Mouse (Mus musculus) embryonic facial prominence, embryonic 15.5 days (tissue): Measurements from ENCODE around the gene Pi16. TPM values are rescaled to one million over a fixed set of nuclear protein-coding genes. Genes with fewer than 3 reads are reported as not detected.
"Not testable (repeated sequence)": the region's sequence is repeated elsewhere in the genome, so short reads cannot be mapped to it uniquely, and the experiment has no call there.

ENCODE experiments used
- ATAC-seq: fragments of 200-750 bp; cut with Nextera tagmentation; 2 replicates; pipeline ENCODE4 v1.8.0; 2017; ENCODE audit warnings: low read depth, moderate TSS enrichment; ENCODE audit not compliant: insufficient number of reproducible peaks, low FRiP score, low TSS enrichment
- H3K27ac ChIP-seq: fragments of 300-500 bp; sonication (generic); replicated peaks from 2 replicates; pipeline ENCODE4 v1.5.1; 2015; ENCODE audit warnings: mild to moderate bottlenecking, inconsistent platforms
- H3K27me3 ChIP-seq: fragments of 300-500 bp; sonication (generic); 2 replicates; pipeline ENCODE4 v1.6.1; 2015; ENCODE audit warnings: inconsistent platforms
- H3K36me3 ChIP-seq: fragments of 300-500 bp; sonication (generic); 2 replicates; pipeline ENCODE4 v1.6.1; 2015; ENCODE audit warnings: mild to moderate bottlenecking, inconsistent platforms
- H3K4me1 ChIP-seq: fragments of 300-500 bp; sonication (generic); 2 replicates; pipeline ENCODE4 v1.6.1; 2015; ENCODE audit warnings: inconsistent platforms
- H3K4me2 ChIP-seq: fragments of 300-500 bp; sonication (generic); replicated peaks from 2 replicates; pipeline ENCODE4 v1.6.1; 2015; ENCODE audit warnings: mild to moderate bottlenecking, inconsistent platforms
- H3K4me3 ChIP-seq: fragments of 300-500 bp; sonication (generic); replicated peaks from 2 replicates; pipeline ENCODE4 v1.5.1; 2015; ENCODE audit warnings: mild to moderate bottlenecking, inconsistent platforms
- H3K9ac ChIP-seq: fragments of 300-500 bp; sonication (generic); 2 replicates; pipeline ENCODE4 v1.6.1; 2015; ENCODE audit warnings: inconsistent platforms
- H3K9me3 ChIP-seq: fragments of 300-500 bp; sonication (generic); replicated peaks from 2 replicates; pipeline ENCODE4 v1.6.1; 2016; ENCODE audit warnings: inconsistent platforms
- WGBS: fragments of 180-500 bp; shearing (Covaris S2); methylation state at CpG from one replicate; pipeline ENCODE4 v1.1.7; 2015; 5-methylcytosine and 5-hydroxymethylcytosine counted together
- polyA plus RNA-seq: library from polyadenylated mRNA; unstranded; fragments of >200 nt; fragmentation: Nextera tagmentation; extraction: Ambion mirVana; gene quantifications from 2 replicates; pipeline ENCODE4 v1.2.1, GENCODE M21; 2015

Pi16 gene
- polyA plus RNA-seq, result 2.7 and 2.8 TPM in 2 replicates

GRCm38 (mm10) chr17:29317380-29317779 lies at the start of gene Pi16:
TSS of gene Pi16 (plus strand) at chr17:29317680.
- H3K36me3 ChIP-seq, H3K4me3 ChIP-seq, H3K4me2 ChIP-seq, H3K9me3 ChIP-seq, H3K9ac ChIP-seq, ATAC-seq: not testable (repeated sequence)
- Histone ChIP-seq H3K27ac (peak within 1 kb of the TSS; percentile 39; the same call in 1 of the 2 replicates), H3K4me1 (peaks cover 19% of the 10 kb centered on the region), H3K27me3 (peaks cover 29% of the 10 kb centered on the region)
- 85% methylated on average over 3 of the region's 3 CpGs for WGBS

DNA sequence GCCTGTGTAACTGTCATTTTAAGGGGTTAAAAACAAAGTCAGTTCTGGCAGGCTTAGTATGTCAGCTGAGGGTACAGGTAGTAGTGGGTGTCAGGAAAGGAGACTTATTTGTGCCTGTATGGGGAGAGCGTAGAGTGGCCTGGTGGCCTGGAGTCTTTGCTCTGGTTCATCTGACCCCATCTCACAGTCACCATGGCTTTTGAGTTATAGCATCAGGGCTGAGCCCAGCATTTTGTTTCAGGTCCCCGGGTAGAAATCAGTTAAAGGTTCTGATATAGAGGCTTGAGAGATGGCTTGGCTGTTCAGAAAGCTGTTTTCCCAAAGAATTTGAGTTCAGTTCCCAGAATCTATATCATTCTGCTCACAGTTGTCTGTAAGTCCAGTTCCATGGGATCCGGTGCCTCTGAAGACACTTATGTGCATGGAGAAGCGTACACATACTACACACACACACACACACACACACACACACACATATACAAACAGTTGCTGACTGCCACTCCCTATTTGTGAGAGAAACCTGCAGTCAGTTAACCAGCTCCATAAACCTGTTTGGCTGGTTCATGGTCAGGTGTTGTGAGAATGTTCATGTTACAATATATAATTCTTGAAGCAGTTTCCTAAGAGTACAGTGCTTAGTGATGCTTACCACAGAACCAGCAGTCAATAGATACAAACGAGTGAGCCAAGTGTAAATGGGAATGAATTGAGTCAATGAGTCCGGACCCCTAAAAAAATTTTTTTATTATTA lies 49.4 kb upstream of the Pi16 start:
- ATAC-seq, result 0 out of 2 replicates have a peak, but pooled peaks have one; percentile 30
- Histone ChIP-seq H3K27ac (peak overlapping the region; percentile 98), H3K4me1 (peaks cover 28% of the 10 kb centered on the region), H3K4me3 (peak overlapping the region; percentile 85), H3K4me2 (peak overlapping the region; percentile 61), H3K9me3 (no peaks in the 10 kb centered on the region), H3K9ac (peak overlapping the region; percentile 86), H3K27me3 (no peaks in the 10 kb centered on the region), H3K36me3 (no peaks in the 10 kb centered on the region)
- WGBS, result 53% methylated on average over 6 of the region's 6 CpGs

DNA sequence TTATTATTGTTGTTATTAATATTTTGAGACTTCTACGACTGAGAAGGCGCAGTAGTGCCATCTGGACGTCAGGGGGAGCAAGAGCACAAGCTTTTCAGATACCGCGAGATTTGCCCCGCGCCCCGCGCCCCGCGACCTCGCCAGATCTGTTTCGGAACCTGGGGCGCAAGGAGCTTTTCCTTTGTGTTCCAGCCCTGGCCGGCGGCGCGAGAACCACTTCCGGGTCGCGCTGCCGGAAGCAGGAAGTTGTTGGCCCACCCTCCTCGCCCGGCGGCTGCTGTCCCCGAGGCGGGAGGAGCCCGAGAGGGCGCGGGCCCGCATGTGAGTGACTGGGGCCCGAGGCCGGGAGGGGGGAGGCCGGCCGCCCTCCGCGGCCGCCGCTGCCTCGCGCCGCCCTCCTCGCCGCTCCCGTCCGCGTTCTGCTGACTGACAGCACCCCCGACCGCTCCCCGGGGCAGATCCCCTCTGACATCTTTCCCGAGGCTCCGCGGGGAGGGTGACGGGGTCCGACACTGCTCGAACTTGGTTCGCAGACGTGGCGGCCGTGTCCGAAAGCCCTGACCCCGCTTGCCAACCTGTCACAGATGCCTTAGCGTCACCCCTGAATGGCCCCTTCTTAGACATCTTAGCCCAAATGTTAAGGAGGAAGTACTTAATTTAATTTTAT lies 48.7 kb upstream of the Pi16 start, which contains the start of gene BC004004:
BC004004 (plus strand) TSS at position 107 of the 667 bp plus-strand sequence.
- Histone ChIP-seq H3K9ac (peak within 1 kb of the TSS; percentile 86), H3K36me3 (no peaks in the 10 kb centered on the region), H3K4me3 (peak within 1 kb of the TSS; percentile 85), H3K9me3 (no peaks in the 10 kb centered on the region), H3K4me1 (peaks cover 26% of the 10 kb centered on the region), H3K4me2 (peak within 1 kb of the TSS; percentile 61), H3K27me3 (no peaks in the 10 kb centered on the region), H3K27ac (peak within 1 kb of the TSS; percentile 98)
- peak; percentile 88 for ATAC-seq
- WGBS, result under 1% methylated on average over 61 of the region's 63 CpGs

- Histone ChIP-seq H3K9me3 (no peaks in the 10 kb centered on the region), H3K27ac (peak overlapping the region; percentile 98), H3K4me3 (peak overlapping the region; percentile 85), H3K4me2 (peak overlapping the region; percentile 61), H3K27me3 (no peaks in the 10 kb centered on the region), H3K4me1 (peaks cover 22% of the 10 kb centered on the region), H3K9ac (peak overlapping the region; percentile 86), H3K36me3 (no peaks in the 10 kb centered on the region)
- 16% methylated on average over 10 of the region's 10 CpGs for WGBS
- no peak for ATAC-seq
Measured at GRCm38 (mm10) chr17:29269349-29269706, 48.2 kb upstream of the Pi16 start.

GRCm38 (mm10) chr17:29270148-29270698 lies 47.3 kb upstream of the Pi16 start:
- H3K36me3 ChIP-seq, result no peaks in the 10 kb centered on the region
- H3K9me3 ChIP-seq, result no peaks in the 10 kb centered on the region
- H3K27me3 ChIP-seq, result no peaks in the 10 kb centered on the region
- peak overlapping the region; percentile 61; the same call in 1 of the 2 replicates for H3K4me2 ChIP-seq
- no peak for ATAC-seq
- no peak overlapping the region for H3K4me3 ChIP-seq
- peaks cover 18% of the 10 kb centered on the region for H3K4me1 ChIP-seq
- H3K27ac ChIP-seq, result 0 out of 2 replicates have a peak overlapping the region, but pooled peaks have one; percentile 13
- H3K9ac ChIP-seq, result no peak overlapping the region
- 87% methylated on average over 9 of the region's 9 CpGs for WGBS

GRCm38 (mm10) chr17:29273156-29273555 lies 44.3 kb upstream of the Pi16 start:
- Histone ChIP-seq H3K36me3 (no peaks in the 10 kb centered on the region), H3K9ac (no peak overlapping the region), H3K4me3 (no peak overlapping the region), H3K4me1 (peaks cover 10% of the 10 kb centered on the region), H3K9me3 (no peaks in the 10 kb centered on the region), H3K4me2 (no peak overlapping the region), H3K27me3 (no peaks in the 10 kb centered on the region), H3K27ac (no peak overlapping the region)
- 82% methylated on average over 7 of the region's 7 CpGs for WGBS
- no peak for ATAC-seq

GRCm38 (mm10) chr17:29273889-29274288 lies 43.6 kb upstream of the Pi16 start:
- peaks cover 8% of the 10 kb centered on the region; the same call in 1 of the 2 replicates for H3K4me1 ChIP-seq
- 73% methylated on average over 11 of the region's 11 CpGs for WGBS
- no peaks in the 10 kb centered on the region for H3K9me3 ChIP-seq
- no peak overlapping the region for H3K9ac ChIP-seq
- no peak for ATAC-seq
- H3K4me3 ChIP-seq, result no peak overlapping the region
- H3K4me2 ChIP-seq, result no peak overlapping the region
- H3K27ac ChIP-seq, result no peak overlapping the region
- H3K36me3 ChIP-seq, result no peaks in the 10 kb centered on the region
- no peaks in the 10 kb centered on the region for H3K27me3 ChIP-seq

DNA sequence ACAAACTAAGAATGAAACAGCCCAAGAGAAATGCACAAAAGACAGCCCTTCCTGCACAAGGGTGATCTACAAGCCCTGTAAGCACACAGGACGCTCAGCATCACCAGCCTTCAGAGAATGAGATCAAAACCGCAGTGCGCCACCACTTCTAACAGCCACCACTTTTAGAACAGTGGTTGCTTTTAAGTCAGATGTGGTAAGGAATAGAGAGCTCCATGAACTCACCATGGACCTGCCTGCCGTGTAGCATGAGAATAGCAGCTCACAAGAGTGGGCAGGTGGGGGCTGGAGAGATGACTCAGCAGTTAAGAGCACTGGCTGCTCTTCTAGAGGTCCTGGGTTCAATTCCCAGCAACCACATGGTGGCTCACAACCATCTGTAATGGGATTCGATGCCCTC lies 37.1 kb upstream of the Pi16 start:
- no peak overlapping the region for H3K4me3 ChIP-seq
- 91% methylated on average over 5 of the region's 5 CpGs for WGBS
- ATAC-seq, result no peak
- no peaks in the 10 kb centered on the region for H3K27me3 ChIP-seq
- H3K4me1 ChIP-seq, result no peaks in the 10 kb centered on the region
- H3K4me2 ChIP-seq, result no peak overlapping the region
- H3K27ac ChIP-seq, result no peak overlapping the region
- no peak overlapping the region for H3K9ac ChIP-seq
- peaks cover 27% of the 10 kb centered on the region for H3K36me3 ChIP-seq
- no peaks in the 10 kb centered on the region for H3K9me3 ChIP-seq

GRCm38 (mm10) chr17:29281541-29281940 lies 35.9 kb upstream of the Pi16 start:
- H3K4me3 ChIP-seq, result no peak overlapping the region
- no peak overlapping the region for H3K9ac ChIP-seq
- ATAC-seq, result no peak
- H3K36me3 ChIP-seq, result peaks cover 34% of the 10 kb centered on the region
- H3K4me2 ChIP-seq, result no peak overlapping the region
- H3K4me1 ChIP-seq, result no peaks in the 10 kb centered on the region
- H3K9me3 ChIP-seq, result no peaks in the 10 kb centered on the region
- H3K27me3 ChIP-seq, result no peaks in the 10 kb centered on the region
- 83% methylated on average over 5 of the region's 5 CpGs for WGBS
- H3K27ac ChIP-seq, result no peak overlapping the region

DNA sequence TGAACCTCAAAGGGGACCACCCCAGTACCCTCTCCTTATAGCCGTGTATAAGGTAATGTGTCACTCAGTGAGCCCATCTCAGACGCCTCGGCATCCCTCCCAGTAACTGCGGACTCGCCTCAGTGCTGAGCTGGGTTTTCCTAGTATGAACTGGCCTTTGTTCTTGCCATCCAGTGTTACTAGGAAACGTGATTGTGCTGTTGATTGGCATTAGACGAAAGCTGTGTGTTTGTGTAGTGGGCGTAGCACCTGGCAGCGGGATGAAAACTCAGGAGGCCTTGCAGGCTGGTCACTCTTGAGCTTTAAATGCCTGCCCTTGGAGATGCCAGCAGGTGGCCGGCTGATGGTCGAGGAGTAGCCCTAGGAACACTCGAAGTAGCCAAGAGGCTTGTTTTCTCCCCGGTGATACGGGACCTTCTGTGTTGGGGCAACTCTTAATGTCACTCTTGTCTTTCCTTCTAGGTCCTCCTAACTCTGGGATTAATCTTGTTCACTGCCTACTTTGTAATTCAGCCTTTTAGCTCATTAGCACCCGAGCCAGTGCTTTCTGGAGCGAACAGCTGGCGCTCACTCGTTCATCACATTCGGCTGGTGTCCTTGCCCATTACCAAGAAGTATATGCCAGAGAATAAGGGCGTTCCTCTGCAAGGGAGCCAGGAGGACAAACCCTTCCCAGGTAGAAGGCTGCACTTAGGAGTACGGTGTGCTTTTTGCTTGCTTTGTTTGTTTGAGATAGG lies 35.1 kb upstream of the Pi16 start:
- no peak for ATAC-seq
- H3K27me3 ChIP-seq, result no peaks in the 10 kb centered on the region
- 76% methylated on average over 21 of the region's 21 CpGs for WGBS
- no peak overlapping the region for H3K4me2 ChIP-seq
- H3K9ac ChIP-seq, result no peak overlapping the region
- no peaks in the 10 kb centered on the region for H3K9me3 ChIP-seq
- no peaks in the 10 kb centered on the region for H3K4me1 ChIP-seq
- peaks cover 35% of the 10 kb centered on the region for H3K36me3 ChIP-seq
- no peak overlapping the region for H3K4me3 ChIP-seq
- no peak overlapping the region for H3K27ac ChIP-seq

DNA sequence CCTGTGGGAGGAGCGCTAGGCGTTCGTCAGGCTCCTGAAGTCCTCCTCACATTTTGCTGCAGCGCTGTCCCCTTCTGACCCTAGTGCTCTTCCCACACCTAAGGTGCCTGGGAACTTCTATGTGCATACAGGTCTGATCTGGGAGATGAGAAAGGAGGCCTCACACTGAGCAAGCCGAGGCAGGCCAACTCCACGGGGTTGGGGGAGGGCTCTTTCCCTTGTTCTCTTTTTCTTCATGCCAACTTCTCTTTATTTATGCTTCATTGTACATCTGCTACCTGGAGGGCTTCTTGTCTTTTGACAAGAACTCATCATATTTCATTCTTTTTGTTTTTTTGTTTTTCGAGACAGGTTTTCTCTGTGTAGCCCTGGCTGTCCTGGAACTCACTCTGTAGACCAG lies 25.7 kb upstream of the Pi16 start:
- Histone ChIP-seq H3K9me3 (no peaks in the 10 kb centered on the region), H3K27me3 (no peaks in the 10 kb centered on the region), H3K4me3 (no peak overlapping the region), H3K9ac (no peak overlapping the region), H3K4me2 (no peak overlapping the region), H3K36me3 (peaks cover 48% of the 10 kb centered on the region), H3K4me1 (no peaks in the 10 kb centered on the region), H3K27ac (no peak overlapping the region)
- ATAC-seq, result no peak
- 79% methylated on average over 7 of the region's 7 CpGs for WGBS
